Mouse (Mus musculus) intestine, postnatal 0 days (tissue): ENCODE measurements around the gene Cenpb. TPM values are rescaled to one million over a fixed set of nuclear protein-coding genes. Genes with fewer than 3 reads are reported as not detected.

Source experiments
- ATAC-seq: fragments of 200-750 bp; cut with Nextera tagmentation; 2 replicates; pipeline ENCODE4 v1.8.0; 2017; ENCODE audit warnings: mild to moderate bottlenecking, moderate TSS enrichment, moderate library complexity
- H3K27ac ChIP-seq: fragments of 300-500 bp; sonication (generic); 2 replicates; pipeline ENCODE4 v1.5.1; 2014; ENCODE audit warnings: mild to moderate bottlenecking, low read depth, low read length, moderate library complexity
- H3K27me3 ChIP-seq: fragments of 300-500 bp; sonication (generic); replicated peaks from 2 replicates; pipeline ENCODE4 v1.6.1; 2014; ENCODE audit warnings: low read length, mixed read lengths; ENCODE audit not compliant: control insufficient read depth, insufficient read depth
- H3K36me3 ChIP-seq: fragments of 300-500 bp; sonication (generic); 2 replicates; pipeline ENCODE4 v1.6.1; 2014; ENCODE audit warnings: mild to moderate bottlenecking, moderate library complexity; ENCODE audit not compliant: control insufficient read depth, insufficient read depth
- H3K4me1 ChIP-seq: fragments of 300-500 bp; sonication (generic); replicated peaks from 2 replicates; pipeline ENCODE4 v1.6.1; 2014; ENCODE audit warnings: antibody characterized with exemption, low read length, mixed read lengths; ENCODE audit not compliant: control insufficient read depth, insufficient read depth
- H3K4me2 ChIP-seq: fragments of 300-500 bp; sonication (generic); replicated peaks from 2 replicates; pipeline ENCODE4 v1.6.1; 2014; ENCODE audit warnings: low read depth, mild to moderate bottlenecking, moderate library complexity
- H3K4me3 ChIP-seq: fragments of 300-500 bp; sonication (generic); 2 replicates; pipeline ENCODE4 v1.5.1; 2014; ENCODE audit warnings: low read depth, low read length
- H3K9ac ChIP-seq: fragments of 300-500 bp; sonication (generic); 2 replicates; pipeline ENCODE4 v1.6.1; 2014; ENCODE audit warnings: mild to moderate bottlenecking, low read depth, low read length
- H3K9me3 ChIP-seq: fragments of 300-500 bp; sonication (generic); 2 replicates; pipeline ENCODE4 v1.6.1; 2016; ENCODE audit warnings: mixed run types; ENCODE audit not compliant: control insufficient read depth
- CTCF ChIP-seq: sonication (generic); IDR thresholded peaks from 2 replicates; pipeline ENCODE4 v1.5.1; 2016; ENCODE audit warnings: low read depth, mild to moderate bottlenecking, control low read depth, antibody characterized with exemption, moderate library complexity
- WGBS: fragments of 180-500 bp; shearing (Covaris S2); extraction: QIAGEN DNeasy Blood & Tissue Kit; methylation state at CpG from one replicate; pipeline ENCODE4 v1.1.7; 2014; 5-methylcytosine and 5-hydroxymethylcytosine counted together
- polyA plus RNA-seq: library from polyadenylated mRNA; unstranded; fragments of >200 nt; fragmentation: Nextera tagmentation; extraction: Ambion mirVana; gene quantifications from 2 replicates; pipeline ENCODE4 v1.2.1, GENCODE M21; 2015

The Cenpb gene
- polyA plus RNA-seq, 1 experiment from 2014 or later = 15.9 TPM

DNA sequence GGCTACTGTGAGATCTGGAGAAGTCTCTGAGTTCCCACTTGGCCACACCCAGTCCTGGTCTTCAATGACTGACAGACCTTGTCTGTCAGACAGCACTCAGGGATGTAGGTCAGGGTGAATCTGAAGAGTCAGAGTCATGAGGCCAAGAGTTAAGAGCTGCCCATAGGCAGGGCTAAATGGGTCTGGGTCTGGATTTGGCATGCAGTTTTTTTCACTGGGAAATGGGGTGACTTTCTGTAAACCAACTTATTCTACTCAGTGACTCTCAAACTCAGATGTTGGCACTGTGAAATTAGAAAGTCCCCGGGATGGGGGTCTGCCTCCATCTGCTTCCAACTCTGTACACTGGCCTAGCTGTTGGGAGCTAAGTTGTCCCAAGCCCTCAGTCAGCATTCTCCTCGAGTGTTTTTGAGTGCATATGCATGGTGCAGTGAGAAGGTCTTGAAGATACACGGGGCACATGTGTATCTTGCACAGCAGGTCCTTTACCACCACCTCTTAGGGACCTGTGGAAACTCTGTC lies 51.2 kb downstream of the Cenpb start:
- peaks cover 7% of the 10 kb centered on the region; the same call in 1 of the 2 replicates for H3K4me1 ChIP-seq
- H3K27ac ChIP-seq = no peak overlapping the region
- ATAC-seq = no peak
- TF ChIP-seq CTCF = no peak
- H3K36me3 ChIP-seq = no peaks in the 10 kb centered on the region
- H3K4me3 ChIP-seq = no peak overlapping the region
- H3K9me3 ChIP-seq = no peaks in the 10 kb centered on the region
- 0 out of 2 replicates have a peak overlapping the region, but pooled peaks have one; percentile 14 for H3K4me2 ChIP-seq
- 72% methylated on average over 3 of the region's 3 CpGs for WGBS
- H3K27me3 ChIP-seq = no peaks in the 10 kb centered on the region
- H3K9ac ChIP-seq = no peak overlapping the region

DNA sequence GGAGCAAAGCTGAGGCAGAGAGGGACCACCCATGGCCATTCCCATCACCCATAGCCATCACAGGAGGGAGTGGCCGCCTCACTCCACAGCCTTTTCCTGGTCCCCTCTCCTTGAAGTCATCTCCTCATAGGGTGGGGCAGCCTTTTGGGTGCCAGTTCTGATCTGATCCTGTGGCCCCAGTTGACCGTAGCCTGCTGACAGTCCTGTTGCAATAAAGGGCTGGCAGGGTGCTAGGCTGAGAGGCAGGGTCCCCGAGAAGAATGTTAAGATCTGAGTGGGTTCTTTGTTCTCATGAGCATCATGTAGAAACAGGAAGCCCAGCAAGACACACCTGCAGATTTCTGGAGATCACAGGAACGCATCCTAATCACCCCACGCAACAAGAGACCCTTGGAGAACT lies 51.7 kb downstream of the Cenpb start:
- H3K27me3 ChIP-seq = no peaks in the 10 kb centered on the region
- peak overlapping the region; percentile 45 for H3K4me3 ChIP-seq
- H3K9ac ChIP-seq = no peak overlapping the region
- H3K4me1 ChIP-seq = peaks cover 7% of the 10 kb centered on the region; the same call in 1 of the 2 replicates
- no peaks in the 10 kb centered on the region for H3K9me3 ChIP-seq
- H3K27ac ChIP-seq = no peak overlapping the region
- TF ChIP-seq CTCF = no peak
- no peaks in the 10 kb centered on the region for H3K36me3 ChIP-seq
- 76% methylated on average over 5 of the region's 5 CpGs for WGBS
- H3K4me2 ChIP-seq = peak overlapping the region; percentile 74; the same call in 1 of the 2 replicates
- no peak for ATAC-seq

DNA sequence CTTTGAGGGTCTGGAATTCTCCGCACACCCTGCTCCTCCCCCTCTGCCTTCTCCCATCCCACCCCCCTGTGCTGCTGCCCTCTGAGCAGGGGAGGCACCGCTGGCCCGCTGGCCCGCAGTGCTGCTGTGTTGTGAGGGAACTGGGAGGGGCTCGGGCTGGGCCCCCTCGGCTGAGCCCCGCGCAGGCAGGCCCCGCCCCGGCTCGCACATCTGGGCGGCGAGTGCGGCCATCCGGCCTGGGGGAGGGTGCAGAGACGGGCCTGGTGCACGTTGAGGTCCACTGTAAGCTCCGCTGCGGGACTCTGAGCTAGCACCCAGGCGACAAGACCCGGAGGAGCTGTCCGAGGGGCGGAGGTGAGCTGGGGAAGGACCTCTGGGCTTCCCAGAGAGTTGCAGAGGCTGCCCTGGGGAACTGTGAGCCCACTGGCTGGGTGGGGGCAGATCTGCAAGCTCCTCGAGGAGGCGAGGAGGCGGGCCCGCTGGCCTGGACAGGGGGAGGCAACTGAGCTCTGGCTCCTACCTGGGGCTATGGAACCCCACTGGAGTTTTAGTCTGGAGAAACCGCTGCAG lies 52.6 kb downstream of the Cenpb start, which contains the start of gene Hspa12b:
Hspa12b (plus strand) TSS at position 120 of the 570 bp plus-strand sequence.
- peak; percentile 57 for ATAC-seq
- Histone ChIP-seq H3K27me3 (no peaks in the 10 kb centered on the region), H3K36me3 (no peaks in the 10 kb centered on the region), H3K9me3 (no peaks in the 10 kb centered on the region), H3K4me1 (peaks cover 7% of the 10 kb centered on the region; the same call in 1 of the 2 replicates), H3K9ac (peak within 1 kb of the TSS; percentile 48), H3K4me2 (peak within 1 kb of the TSS; percentile 74), H3K4me3 (peak within 1 kb of the TSS; percentile 45), H3K27ac (peak within 1 kb of the TSS; percentile 46; the same call in 1 of the 2 replicates)
- TF ChIP-seq CTCF = no peak
- WGBS = 4% methylated on average over 25 of the region's 28 CpGs

DNA sequence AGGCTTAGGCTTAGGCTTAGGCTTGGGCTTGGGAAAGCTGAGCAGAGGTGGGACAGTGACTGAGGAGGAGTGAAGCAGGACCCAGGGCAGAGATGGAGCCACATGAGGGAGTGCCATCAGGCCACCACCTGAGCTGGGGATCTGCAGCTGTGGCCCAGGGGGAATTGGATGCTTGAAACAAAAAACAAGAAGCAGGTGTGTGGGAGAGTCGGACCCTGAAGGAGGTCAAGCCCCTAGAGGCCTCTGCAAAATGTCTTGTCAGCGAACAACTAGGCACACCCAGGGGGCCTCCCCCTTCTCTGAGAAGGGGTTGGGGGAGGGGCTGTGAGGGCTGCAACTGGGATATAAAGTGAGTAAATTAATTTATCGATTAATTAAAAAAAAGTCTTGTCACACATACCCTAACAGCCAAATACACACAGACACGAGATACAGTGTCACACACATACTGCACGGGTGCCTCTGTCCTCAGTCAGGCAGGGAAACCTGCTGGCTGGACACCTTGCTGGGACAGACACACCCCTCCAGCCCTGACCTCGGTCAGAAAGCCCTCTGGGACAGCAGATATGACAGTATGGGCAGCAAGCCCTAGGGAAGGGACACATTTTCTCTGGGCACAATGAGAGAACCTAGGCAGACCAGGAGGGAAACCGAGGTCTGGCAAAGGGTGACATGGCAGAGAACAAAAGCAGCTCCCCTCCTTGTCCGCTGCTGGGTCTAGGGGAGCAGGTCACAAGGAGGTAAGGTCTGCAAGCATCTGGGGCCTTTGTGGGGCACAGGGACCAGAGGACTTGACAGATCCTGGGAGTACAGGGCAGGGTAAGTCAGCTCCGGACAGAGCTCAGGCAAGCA lies 53.7 kb downstream of the Cenpb start:
- Histone ChIP-seq H3K4me1 (peaks cover 7% of the 10 kb centered on the region; the same call in 1 of the 2 replicates), H3K27ac (no peak overlapping the region), H3K36me3 (no peaks in the 10 kb centered on the region), H3K9ac (no peak overlapping the region), H3K27me3 (no peaks in the 10 kb centered on the region), H3K9me3 (no peaks in the 10 kb centered on the region), H3K4me2 (no peak overlapping the region), H3K4me3 (no peak overlapping the region)
- WGBS = 72% methylated on average over 9 of the region's 9 CpGs
- ATAC-seq = no peak
- TF ChIP-seq CTCF = no peak

Other genes with a start within 250 kb of the Cenpb start
- 3.8 and 5.7 TPM in 2 replicates for gene Gfra4, start 137.0 kb downstream of the Cenpb start, polyA plus RNA-seq
- gene Adam33, start 116.3 kb downstream of the Cenpb start, polyA plus RNA-seq = 2.7 and 5.1 TPM in 2 replicates
- gene Siglec1, start 93.3 kb downstream of the Cenpb start, polyA plus RNA-seq = 0.20 and 0.30 TPM in 2 replicates
- 2.1 and 2.3 TPM in 2 replicates for gene Hspa12b, start 52.8 kb downstream of the Cenpb start, polyA plus RNA-seq
- gene Gm11037, start 46.6 kb downstream of the Cenpb start, polyA plus RNA-seq = not detected in 2 replicates
- gene 1700037H04Rik, start 20.0 kb downstream of the Cenpb start, polyA plus RNA-seq = 145 and 164 TPM in 2 replicates
- 10.9 and 12.4 TPM in 2 replicates for gene Cdc25b, start 6.9 kb upstream of the Cenpb start, polyA plus RNA-seq
- 2.0 and 2.1 TPM in 2 replicates for gene Spef1, start 7.2 kb upstream of the Cenpb start, polyA plus RNA-seq
- 37.3 and 37.5 TPM in 2 replicates for gene Ap5s1, start 27.0 kb upstream of the Cenpb start, polyA plus RNA-seq
- gene Mavs, start 54.0 kb upstream of the Cenpb start, polyA plus RNA-seq = 27.2 and 28.5 TPM in 2 replicates
- 32.4 and 35.1 TPM in 2 replicates for gene Pank2, start 82.4 kb upstream of the Cenpb start, polyA plus RNA-seq
- 1.1 and 1.4 TPM in 2 replicates for gene Rnf24, start 172.8 kb upstream of the Cenpb start, polyA plus RNA-seq